30 mouse cellular contexts compared by ENCODE assay signal in the genomic region with DNA sequence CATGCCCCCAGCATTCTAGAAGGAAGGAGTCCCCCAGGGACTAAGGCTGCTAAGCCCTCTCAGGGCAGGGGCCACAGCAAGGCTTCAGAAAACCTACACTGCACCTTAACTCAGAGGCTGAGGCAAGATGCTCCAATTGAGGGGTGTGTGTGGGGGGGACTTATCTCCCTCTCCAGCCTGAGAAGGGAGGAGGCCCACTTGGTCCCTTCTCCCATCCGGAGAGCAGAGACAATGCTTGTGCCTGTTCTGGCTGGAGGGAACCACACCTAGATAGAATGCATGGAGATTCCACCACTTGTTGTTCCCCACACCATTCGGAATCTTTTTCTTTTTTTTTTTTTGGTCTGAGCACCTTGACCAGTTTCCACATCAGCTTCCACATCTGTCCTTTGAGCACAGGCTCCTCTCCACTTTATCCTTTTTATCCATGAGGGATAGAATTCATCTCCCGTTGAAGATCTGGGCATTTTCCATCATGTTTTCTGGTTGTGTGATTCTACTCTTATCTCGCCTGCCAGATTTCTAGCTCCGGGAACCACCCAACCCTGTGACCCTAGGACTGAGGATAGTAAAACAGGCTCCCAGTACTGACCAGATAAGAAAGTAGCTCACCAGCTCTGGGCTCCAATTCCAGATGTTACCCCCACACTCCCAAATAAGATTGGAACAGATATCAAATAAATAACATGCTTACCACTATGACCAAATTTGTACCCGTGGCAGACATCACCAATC. TPM values are rescaled to one million over a fixed set of nuclear protein-coding genes. Genes with fewer than 3 reads are reported as not detected.
"Had no signal": no experiment of that assay in that cellular context is flagged by ENCODE, and none has a peak within 500 bp of the region (broad histone marks: within the 10 kb centered on the region; RNA-seq: fewer than 3 reads in every experiment).

No protein-coding gene starts in this region.

- H3K36me3 ChIP-seq: heart, embryonic 10.5 days; heart, embryonic 12.5 days; hindbrain, embryonic 10.5 days; hindbrain, embryonic 12.5 days; intestine, embryonic 15.5 days; kidney, embryonic 15.5 days; limb, embryonic 13.5 days; limb, embryonic 15.5 days; liver, embryonic 12.5 days had no signal

- H3K4me1 ChIP-seq: liver, embryonic 12.5 days had no signal

- H3K4me3 ChIP-seq: heart, embryonic 10.5 days; heart, embryonic 12.5 days; hindbrain, embryonic 10.5 days; hindbrain, embryonic 12.5 days; intestine, embryonic 15.5 days; kidney, embryonic 15.5 days; layer of hippocampus, adult 2 months; left cerebral cortex, adult 2 months; limb, embryonic 13.5 days; limb, embryonic 15.5 days; liver, embryonic 12.5 days had no signal

- H3K27ac ChIP-seq: heart, embryonic 10.5 days; hindbrain, embryonic 10.5 days; hindbrain, embryonic 12.5 days; hindbrain, embryonic 14.5 days; intestine, embryonic 15.5 days; kidney, embryonic 15.5 days; kidney, postnatal 0 days; layer of hippocampus, adult 2 months; left cerebral cortex, adult 2 months; limb, embryonic 13.5 days; limb, embryonic 15.5 days; liver, embryonic 12.5 days; liver, embryonic 14.5 days had no signal

- DNase-seq: gastrocnemius, postnatal 14 days; gastrocnemius, postnatal 36 days; heart, adult 11 months; heart, postnatal 10 days; heart, postnatal 4 days; kidney, adult 2 months; kidney, adult 9 months; kidney, postnatal 25 days; kidney, postnatal 4 days; left cerebral cortex, postnatal 4 days had no signal

RNA-seq across cellular contexts. Expression of a gene that starts 38.3 kb away (rescaled TPM):
- polyA plus RNA-seq: heart, embryonic 12.5 days; heart, embryonic 14.5 days had no signal

RNA-seq across cellular contexts. Expression of a gene that starts 52.9 kb away (rescaled TPM):
- polyA plus RNA-seq: heart, embryonic 12.5 days; heart, embryonic 14.5 days; heart, embryonic 16.5 days; inflammation-experienced regulatory T-cells, adult 6 months; intestine, embryonic 15.5 days; intestine, postnatal 0 days; kidney, adult 2 months; kidney, embryonic 15.5 days; kidney, postnatal 0 days; limb, embryonic 11.5 days; limb, embryonic 13.5 days; limb, embryonic 15.5 days; liver, adult 2 months; liver, embryonic 12.5 days; liver, embryonic 14.5 days had no signal
